Mouse (Mus musculus) bone marrow macrophage, adult 2 months (primary cell): ENCODE results near the gene Tanc1.

Experiments
- CTCF ChIP-seq: IDR thresholded peaks from 2 replicates; pipeline ENCODE4 v1.5.1; 2012; ENCODE audit warnings: low read depth, mild to moderate bottlenecking, low read length, moderate library complexity
- POLR2A ChIP-seq: IDR thresholded peaks from 2 replicates; pipeline ENCODE4 v1.6.1; 2012; ENCODE audit warnings: mild to moderate bottlenecking, low read depth, low read length, borderline replicate concordance

DNA sequence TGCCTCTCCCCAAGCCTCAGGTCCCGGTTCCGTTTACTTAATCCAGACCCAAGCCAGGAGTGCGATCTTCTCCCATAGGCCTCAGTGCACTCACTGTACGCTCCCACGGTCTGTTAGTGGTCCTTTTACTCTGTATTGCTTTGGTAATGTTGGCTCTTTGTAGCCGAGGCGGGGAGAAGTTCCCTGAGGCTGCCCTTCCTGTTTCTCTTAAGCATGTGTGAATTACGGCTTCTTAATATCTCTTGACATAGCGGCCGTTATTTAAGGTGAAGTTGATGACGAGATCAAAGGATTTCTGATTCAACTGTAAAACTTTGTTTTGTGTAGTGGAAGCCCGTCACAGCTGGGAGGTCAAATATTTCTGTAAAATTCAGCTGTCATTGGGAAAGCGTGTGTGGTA, 173.8 kb downstream of the Tanc1 start:
- TF ChIP-seq CTCF, result no peak
- no peak for TF ChIP-seq POLR2A
